Mouse (Mus musculus) ovary, postnatal 10 days (tissue): Measurements from ENCODE around the gene Hexim2.

Experiments
- DNase-seq: peaks from one replicate; pipeline ENCODE4 v3.0.0; 2022; ENCODE audit warnings: low spot score

The Hexim2 gene

DNA sequence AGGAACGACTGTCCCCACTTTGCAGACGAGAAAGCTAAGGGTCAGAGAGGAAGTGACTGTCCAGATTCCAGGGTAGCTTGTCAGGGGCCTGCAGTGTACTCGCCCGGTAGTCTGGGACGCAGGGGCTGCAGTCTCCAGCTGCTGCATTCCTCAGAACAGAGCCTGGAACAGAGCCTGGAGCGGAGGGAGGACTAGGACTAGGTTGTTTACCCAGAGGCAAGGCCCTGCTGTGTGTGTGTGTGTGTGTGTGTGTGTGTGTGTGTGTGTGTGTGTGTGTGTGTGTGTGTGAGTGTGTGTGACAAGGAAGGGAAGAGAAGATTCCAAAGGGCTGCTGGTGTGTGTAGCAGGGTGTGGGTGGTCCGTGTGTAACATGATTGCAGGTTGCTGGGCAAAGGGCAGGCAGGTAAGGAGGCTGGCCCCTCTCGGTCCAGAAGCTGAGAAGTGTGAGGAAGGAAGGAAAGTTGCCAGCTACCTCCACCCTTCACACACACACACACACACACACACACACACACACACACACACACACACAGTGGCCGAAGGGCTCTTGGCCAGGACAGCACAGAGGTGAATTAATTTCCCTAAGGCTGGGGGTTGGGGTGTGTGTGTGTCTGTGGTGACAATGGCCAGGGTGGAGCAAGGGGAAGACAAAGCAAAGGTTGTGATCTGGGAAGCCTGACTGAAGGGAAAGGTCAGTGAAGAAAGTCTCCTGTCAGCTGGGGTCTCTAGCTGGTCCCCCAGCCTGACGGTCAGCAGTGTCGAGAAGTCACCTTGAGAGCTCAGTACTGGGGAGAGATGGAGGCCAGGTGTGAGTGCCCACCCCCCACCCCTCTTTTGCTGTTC lies 9.1 kb downstream of the Hexim2 start:
- DNase-seq = peak; percentile 46

DNA sequence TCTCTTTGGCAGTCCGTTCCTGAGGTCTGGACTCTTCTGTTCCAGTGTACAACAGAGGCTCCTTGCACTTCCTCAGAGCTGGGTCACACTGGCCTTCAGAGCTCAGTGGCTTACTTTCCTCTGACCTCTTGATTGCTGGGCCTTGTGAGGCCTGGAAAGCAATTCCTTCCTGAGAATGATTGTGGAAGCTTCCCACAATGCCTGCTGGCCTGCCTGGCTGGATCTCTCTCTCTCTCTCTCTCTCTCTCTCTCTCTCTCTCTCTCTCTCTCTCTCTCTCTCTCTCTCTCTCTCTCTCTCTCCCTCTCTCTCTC lies 9.7 kb downstream of the Hexim2 start:
- no peak for DNase-seq

DNA sequence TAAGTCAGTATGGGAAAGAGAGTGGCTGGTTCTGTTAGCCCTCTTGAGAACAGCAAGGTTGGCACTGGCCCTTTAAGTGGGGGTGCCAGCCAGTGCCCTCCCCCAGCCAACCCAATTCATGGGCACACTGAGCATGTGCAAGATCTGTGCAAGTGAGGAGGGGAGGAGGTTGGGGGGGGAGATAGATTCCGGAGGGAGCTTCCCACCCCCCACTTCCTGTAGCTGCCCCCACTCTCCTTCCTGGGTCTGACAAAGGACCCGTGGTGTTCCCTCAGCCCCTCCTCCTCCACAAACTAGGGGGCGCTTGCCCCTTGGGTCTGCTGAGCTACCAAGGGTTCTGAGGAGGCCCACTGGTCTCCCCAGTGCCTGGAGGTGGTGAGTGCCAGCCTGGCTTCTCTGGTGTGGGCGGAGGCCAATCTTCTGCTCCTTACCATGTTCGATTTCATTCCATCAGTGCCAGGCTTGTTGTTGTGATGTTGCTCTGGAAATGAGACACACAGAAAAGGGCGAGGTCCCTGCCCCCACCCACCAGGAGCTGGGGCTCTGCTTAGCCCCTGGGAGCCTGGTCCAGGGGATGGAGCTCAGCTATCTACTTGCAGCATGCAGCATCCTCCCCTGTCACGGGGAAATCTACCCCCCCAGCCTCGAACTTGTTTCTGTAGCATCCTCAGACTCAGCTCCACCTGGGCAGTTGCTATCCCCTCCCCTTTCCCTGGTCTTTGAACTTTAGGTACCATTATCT lies 10.4 kb downstream of the Hexim2 start:
- DNase-seq = no peak

DNA sequence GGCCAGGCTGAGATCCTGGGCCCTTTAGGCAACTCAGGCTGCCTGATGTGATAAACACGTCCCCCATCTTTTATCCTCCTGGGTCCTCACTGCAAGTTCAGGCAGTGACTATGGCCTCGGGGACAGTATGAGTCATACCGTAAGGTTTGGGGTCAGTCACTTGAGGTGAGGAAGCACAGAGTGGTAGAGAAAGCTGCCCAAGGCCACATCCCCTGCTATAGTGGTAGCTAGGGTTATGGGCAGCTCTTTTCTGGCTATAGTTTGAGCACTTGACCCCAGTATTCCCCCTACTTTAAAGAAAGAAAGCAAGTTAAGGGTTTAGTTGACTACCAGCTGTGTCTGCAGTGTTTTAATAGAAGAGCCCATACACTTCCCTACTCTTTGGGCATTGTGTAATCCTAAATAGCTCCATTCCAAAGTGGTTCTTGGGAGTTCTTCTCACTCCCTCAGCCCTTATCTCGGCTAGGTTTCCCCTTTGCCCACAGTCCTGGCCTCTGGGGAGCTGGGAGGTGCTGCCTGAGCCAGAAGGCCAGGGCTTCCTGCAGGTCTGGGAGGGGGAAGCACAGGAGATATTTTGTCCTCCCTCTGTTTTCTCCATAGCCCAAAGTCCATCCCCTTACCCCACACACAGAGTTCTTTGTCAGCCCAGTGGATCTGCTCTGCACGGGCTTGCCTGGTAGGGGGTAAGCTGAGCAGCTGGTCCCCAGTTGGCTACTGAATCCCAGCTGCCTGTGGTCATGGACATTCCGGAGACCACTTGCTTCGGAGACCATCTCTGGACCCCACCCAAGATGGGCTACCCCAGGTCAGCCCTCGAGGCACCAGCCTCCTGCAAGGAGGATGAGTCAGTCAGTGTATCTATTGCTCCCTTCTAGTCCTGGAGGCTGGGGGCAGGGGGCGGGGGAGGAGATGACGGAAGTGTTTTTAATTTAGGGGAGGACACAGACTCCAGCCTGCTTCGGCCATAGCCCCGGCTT lies 12.4 kb downstream of the Hexim2 start:
- DNase-seq = no peak

DNA sequence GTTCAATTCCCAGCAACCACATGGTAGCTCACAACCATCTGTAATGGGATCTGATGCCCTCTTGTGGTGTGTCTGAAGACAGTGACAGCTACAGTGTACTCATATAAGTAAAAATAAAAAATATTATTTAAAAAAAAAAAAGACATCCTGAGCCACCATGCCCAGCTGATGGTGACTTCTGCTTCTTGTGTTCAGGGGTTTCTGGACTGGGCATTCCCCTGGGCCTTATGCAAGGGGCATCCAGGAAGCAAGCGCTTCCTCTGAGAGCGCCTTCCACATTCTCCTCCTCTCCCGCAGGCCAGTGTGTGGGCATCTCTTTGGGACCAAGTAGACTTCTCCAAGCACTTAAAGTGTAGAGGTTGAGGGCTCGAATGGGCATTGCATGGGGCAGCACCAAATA lies 14.2 kb downstream of the Hexim2 start:
- no peak for DNase-seq

DNA sequence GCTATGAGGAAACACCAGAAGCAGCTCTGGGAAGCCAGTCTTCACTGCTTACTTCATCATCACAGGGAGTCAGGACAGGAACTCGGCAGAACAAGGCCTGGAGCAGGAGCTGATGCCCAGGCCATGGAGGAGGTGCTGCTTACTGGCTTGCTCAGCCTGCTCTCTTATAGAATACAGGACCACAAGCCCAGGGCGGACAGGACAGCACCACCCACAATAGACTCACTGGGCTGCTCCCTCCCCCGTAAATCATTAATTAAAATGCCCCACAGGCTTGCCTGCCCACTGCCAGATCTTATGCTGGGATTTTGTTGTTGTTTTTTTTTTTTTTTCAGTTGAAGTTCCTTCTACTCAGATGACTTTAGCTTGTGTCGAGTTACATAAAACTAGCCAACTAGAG lies 15.5 kb downstream of the Hexim2 start:
- DNase-seq = no peak

DNA sequence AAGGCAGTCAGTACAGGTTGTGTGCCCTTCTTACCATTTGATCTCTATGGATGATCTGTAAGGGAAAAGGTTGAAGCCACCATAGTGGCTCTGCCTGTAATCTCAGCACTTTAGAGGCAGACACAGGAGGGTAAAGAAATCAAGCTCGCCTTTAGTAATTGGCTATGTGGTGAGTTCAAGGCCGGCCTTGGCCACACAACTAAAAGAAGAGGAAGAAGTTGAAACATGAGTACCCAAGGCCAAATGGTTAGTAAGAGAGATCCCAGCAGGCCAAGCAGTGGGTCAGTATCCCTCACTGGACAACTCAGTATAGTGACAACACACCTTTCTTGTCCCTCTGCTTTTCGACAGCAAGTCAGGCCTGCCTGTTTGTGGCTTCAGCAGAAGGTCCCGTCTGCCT lies 17.5 kb downstream of the Hexim2 start:
- DNase-seq = no peak

DNA sequence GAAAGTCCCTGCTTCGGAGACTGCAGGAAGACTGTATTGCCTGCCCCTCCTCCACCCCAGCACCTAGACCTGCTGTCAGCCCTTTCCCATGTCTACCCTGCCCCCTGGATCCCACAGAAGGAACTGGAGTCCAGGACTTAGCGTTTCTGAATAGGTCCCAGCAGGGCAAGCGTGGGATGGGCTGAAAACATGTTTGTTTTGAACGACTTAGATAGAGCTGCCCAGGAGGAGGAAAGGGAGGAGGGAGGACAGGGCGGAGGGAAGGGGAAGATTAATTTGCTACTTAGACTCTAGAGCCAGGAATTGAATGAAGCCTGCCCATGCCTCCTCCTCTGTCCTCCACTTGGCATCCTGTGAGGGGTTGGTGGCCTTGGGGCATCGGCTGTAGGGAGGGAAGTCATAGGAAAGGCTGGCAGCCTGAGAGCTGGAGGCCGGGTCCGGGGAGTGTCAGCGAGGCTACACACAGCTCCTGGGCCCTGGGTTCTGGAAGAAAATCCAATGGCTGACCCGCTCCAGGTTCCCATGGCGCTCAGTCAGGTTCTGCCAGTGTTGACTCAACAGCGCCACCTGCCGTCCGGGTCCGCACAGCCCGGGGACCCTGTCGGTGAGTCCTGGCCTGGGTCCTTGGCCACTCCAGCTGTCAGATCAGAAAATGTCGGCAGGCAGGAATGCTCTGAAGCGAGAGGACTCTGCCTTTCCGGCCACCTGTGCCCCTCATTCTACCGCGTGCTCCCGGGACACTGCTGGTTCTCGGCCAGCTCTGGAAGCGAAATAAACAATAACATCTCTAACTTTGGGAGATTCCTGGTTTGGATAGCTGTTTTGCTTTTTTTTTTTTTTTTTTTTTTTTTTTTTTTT lies 26.6 kb downstream of the Hexim2 start:
- DNase-seq = peak; percentile 99

DNA sequence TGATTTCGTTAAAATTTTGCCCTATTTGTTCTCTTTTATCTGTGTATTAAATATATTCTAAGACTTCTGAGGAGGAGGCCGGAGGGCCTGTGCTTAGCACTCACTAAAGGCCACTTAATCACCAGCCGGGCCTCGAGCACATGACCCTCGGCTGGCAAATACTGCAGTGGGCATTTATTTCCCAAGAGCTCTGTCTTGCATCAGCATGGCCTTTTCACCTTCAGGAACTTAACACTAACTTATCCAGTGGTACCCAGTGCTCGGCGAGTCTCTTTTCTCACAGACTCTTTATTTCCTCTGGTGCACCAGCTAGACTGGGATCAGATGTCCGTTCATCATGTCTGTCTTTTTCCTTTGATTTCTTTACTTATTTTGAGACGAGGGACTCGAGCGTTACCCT lies 28.5 kb downstream of the Hexim2 start:
- no peak for DNase-seq

DNA sequence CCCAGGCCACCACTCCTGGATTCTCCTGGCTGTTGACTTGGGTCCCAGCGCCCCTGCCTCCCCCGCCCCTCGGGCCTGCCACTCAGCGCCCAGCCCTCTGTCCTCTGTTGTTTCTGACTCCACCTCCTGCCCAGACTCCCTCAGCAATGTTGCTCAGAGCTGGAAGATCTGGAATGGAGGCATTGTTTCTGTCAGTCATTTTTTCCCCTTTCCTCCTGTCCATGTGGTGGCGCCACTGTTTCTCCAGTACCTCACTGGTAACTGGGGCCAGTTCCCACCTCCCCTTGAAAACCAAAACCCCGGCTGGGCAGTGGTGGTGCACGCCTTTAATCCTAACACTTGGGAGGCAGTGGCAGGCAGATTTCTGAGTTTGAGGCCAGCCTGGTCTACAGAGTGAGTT lies 29.2 kb downstream of the Hexim2 start:
- DNase-seq = no peak

DNA sequence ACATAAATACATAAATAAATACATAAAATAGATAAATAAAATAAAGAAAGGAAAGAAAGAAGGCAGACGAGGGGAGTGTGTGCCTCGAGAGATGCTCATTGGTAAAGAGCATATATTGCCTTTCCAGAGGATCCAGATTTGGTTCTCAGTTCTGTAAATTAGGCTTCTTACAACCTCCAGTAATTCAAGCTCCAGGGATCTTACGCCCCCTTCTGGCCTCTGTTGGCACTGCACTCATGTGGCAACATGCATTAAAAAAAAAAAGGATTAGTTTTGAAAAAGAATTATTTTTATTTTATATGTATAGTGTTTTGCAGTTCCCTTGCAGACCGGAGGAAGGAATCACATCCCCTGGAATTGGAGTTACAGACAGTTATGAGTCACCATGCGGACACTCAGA lies 29.9 kb downstream of the Hexim2 start:
- DNase-seq = no peak

DNA sequence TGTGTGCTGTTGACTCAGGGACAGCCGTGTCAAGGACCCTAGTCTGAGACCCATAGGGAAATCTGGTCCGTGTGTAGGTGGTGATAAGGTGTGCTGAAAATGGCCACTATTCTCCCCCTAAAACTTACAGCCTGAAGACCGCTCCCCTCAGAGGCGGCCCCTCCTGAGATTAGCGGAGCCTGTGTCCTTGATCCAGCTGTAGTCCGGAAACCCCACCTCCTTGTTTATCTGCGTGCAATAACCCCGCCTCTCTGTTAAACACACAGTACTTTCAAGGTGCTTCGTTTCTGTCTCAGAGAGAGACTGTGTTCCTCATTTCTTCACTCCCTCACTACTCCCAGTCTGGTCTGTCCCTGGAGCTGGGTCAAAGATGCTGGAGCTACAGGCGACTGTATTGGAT lies 32.2 kb downstream of the Hexim2 start:
- no peak for DNase-seq

DNA sequence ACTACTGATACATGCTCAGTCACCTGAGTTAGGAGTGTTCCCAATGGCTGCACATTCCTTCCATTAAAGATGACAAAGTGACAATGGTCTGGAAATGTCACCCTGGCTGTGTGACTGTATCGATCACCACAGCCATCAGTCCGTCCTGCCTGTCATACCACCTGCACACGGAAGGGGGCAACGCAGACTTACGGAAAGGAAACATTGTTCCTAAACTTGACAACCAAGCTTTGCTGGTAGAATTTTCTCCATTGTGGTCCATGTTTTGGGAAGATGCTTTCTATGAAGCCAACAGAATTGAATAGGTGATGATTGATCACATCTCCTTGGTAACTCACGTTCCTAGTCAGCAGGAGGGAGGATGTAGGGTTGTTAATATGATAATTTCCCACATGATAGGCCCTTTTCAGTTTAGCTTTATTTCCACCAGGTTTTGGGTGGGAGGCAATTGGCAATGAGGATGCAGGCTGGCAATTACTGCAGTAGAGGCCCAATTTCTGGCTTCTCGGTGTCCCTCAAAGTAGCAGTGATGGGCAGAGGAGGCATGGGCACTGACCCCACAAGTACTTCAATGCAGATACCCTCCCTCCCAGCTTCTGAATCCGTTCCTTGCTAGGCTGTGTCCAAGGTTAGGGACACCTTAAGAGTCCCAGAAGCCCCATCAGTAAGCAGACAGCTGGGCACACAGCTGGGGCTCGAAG lies 36.6 kb downstream of the Hexim2 start:
- DNase-seq = no peak

DNA sequence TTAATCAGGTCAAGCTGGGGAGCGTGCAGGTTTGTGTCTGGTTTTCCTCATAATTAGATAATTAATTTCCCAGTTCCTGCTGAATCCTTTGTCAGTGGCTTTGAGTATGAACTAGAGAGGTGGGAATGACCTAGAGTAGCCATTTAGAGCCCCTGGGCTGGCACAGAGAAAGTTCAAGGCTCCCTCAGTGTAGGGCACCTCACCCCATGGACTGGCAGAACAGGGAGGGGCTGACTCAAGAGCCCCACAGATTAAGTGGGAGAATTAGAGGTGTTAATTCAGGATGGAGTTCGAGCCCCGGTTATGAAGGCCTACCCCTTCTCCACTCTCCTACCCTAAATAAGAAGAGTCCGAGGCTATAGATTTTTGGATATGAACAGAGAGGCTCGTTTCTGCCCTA lies 37.4 kb downstream of the Hexim2 start:
- DNase-seq = no peak

DNA sequence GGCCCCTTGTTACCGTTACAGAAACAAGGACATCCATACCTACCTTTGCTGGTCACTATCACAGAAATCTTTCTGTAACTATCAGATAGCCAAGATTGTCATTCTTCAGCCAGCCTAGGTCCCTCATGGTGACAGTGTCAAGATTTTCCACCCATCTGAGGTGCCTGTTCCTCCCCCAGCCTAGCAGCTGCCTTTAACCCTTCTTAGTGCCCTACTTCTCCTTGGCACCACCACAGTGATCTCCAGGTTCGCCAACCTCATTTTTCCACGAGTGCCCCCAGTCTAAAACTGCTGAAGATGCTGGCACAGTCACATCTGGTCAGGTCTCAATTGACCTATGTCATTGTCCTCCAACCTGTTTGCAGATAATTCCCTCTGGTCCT lies 37.9 kb downstream of the Hexim2 start:
- no peak for DNase-seq

DNA sequence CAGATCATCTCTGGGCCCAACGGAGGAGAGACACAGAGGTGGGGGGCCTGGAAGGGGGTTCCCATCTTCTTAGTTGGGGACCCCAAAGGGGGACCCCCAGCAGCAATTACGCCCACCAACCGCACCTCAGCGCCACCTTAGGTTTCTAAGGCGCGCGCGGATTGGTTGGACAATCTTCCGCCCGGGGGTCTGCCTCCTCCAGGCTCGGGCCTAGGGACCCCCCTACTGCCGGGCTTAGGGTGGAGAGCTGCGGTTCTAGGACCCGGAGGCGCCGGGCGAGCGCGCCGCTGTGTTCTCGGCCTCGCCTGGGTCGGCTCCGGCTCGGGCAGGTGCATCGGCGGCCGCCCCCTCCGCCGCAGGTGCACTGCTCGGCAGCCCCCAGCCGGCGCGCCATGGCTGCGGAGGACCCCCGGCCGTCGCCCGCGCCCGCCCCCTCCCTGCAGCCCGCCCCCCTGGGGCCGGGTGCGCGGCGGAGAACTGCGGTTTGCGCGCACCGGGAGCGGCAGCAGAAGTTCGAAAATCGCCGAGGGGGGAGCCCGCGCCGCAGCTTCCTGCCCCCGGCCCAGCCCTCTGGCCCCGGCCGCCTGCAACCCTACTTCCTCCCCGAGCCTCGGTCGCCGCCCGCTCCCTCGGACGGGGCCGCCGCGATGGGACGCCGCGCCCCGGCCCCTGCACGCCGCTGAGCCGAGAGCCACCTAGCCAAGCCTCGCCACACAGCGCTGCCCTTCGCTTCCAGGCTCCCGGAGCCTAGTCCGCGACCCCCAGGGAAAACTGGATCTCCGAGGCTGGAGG lies 38.5 kb downstream of the Hexim2 start, which contains the start of gene Fmnl1:
Gene Fmnl1 (plus strand): TSS at position 614 of the 792 bp plus-strand sequence.
- DNase-seq = no peak

DNA sequence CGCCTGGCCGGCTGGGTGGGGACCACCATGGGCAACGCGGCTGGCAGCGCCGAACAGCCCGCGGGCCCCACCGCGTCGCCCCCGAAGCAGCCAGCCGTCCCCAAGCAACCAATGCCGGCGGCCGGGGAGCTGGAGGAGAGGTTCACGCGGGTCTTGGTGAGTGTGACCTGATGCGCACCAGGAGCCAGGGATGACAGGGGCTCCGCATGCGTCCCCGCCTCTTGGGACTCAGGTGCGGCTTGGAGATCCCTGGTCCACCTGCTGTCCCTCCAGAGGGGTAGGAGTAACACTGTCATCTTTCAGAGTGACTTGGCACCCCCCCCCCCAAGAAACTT lies 39.0 kb downstream of the Hexim2 start:
- no peak for DNase-seq

DNA sequence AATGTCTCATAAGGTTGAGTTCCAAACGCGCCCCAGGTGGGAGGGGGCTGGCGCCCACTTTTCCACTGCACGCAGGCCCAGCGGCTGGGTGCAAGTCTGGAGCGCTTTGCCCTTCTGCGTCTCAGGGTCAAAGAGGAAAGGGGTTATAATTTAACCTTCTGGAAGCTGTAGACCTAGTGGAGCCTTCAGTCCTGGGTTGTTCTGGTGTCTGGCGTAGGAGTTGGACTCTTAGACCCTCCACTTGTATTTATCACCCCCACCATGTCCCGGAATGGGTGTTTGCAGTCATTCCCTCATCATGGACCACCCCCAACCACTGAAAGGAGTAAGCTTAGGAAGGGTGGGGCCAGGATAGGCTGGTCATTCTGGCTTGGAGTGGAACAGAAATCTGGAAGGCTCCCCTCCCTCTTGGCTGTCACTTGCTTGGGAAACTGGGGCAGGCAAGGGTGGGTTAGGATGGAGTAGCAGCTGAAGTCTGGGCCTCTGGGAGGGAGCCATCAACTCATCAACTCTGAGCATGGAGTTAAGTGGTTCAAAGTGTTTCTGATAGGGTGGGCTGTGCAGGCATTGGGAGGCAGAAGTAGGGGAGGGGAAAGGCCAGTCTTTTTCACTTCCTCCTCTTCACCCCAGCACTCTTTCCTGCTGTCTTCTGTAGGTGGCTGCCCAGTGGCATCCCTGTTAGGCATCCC lies 39.6 kb downstream of the Hexim2 start:
- DNase-seq = no peak

DNA sequence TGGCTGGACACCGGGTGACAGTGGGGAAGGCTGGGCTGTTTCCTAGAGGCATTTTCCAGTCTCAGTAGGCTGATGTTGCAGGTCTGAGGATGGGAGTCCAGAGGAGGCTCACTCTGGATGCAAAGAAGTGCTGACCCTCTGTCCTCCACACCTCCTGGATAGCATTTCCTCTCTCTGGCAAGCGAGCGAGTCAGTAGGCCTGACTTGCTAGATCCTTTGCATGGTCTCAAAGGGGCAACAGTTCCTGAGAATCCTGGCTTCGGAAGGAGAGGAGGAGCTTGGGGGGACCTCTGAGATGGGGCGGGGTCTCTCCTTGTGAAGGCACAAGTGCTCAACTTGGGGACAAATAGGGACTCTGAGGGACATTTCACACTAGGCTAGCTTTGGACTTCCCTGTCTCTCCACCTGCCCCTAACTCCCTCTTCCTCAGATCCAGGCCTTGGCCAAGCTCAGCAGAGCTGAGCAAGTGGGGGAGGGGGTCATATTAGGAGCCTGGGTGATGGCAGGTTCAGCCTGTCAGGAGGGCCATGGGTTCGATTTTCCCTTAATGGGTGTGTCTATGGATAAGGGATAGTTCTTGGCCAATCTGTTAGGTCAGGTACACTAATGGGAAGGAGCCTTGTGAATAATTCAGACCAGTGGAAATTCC lies 40.3 kb downstream of the Hexim2 start:
- no peak for DNase-seq
